Mouse (Mus musculus) small intestine, adult 2 months (tissue): ENCODE data around the gene Igfbp4.

Source experiments
- CTCF ChIP-seq: fragments of 200-500 bp; IDR thresholded peaks from 2 replicates; pipeline ENCODE4 v1.5.1; 2012; ENCODE audit warnings: low read depth, mild to moderate bottlenecking, control low read depth, inconsistent platforms, low read length, moderate library complexity, mixed read lengths; ENCODE audit not compliant: insufficient replicate concordance, insufficient read length; ENCODE audit errors: extremely low read depth
- POLR2A ChIP-seq: fragments of 200-500 bp; IDR thresholded peaks from 2 replicates; pipeline ENCODE4 v1.6.1; 2012; ENCODE audit warnings: low read depth, mild to moderate bottlenecking, control low read depth, inconsistent platforms, low read length, moderate library complexity

DNA sequence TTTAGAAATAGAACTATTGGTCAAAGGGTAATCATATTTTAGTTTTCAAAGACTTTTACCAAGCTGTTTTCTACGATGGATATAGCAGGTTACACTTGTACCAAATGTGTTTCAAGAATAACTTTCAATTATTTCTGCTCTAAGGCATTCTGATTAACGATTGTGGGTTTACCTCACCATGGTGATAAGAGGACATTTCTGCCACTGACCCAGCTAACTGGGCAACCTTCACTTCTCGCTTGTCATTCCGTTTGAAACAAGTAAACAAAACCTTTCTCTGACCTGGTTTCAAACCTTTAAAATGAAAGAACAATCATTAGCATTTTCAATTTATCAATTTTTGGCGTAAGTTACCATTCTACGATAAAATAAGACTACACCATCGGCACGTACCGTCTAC, 34.3 kb upstream of the Igfbp4 start:
- no peak for TF ChIP-seq CTCF
- no peak for TF ChIP-seq POLR2A
